Mouse (Mus musculus) hindbrain, embryonic 13.5 days (tissue): ENCODE measurements around the gene Six1. TPM values are rescaled to one million over a fixed set of nuclear protein-coding genes. Genes with fewer than 3 reads are reported as not detected.
"Not testable (repeated sequence)": the region's sequence is repeated elsewhere in the genome, so short reads cannot be mapped to it uniquely, and the experiment has no call there.

ENCODE experiments used
- ATAC-seq: fragments of 200-750 bp; cut with Nextera tagmentation; 2 replicates; pipeline ENCODE4 v1.8.0; 2017; ENCODE audit warnings: moderate TSS enrichment; ENCODE audit not compliant: low FRiP score
- H3K27ac ChIP-seq: fragments of 300-500 bp; sonication (generic); 2 replicates; pipeline ENCODE4 v1.5.1; 2015; ENCODE audit warnings: inconsistent platforms, mild to moderate bottlenecking, moderate library complexity
- H3K27me3 ChIP-seq: fragments of 300-500 bp; sonication (generic); 2 replicates; pipeline ENCODE4 v1.6.1; 2015; ENCODE audit warnings: mild to moderate bottlenecking, inconsistent platforms
- H3K36me3 ChIP-seq: fragments of 300-500 bp; sonication (generic); 2 replicates; pipeline ENCODE4 v1.6.1; 2015; ENCODE audit warnings: mild to moderate bottlenecking, inconsistent platforms
- H3K4me1 ChIP-seq: fragments of 300-500 bp; sonication (generic); replicated peaks from 2 replicates; pipeline ENCODE4 v1.6.1; 2015; ENCODE audit warnings: inconsistent platforms
- H3K4me2 ChIP-seq: fragments of 300-500 bp; sonication (generic); 2 replicates; pipeline ENCODE4 v1.6.1; 2015; ENCODE audit warnings: inconsistent platforms, mild to moderate bottlenecking, moderate library complexity
- H3K4me3 ChIP-seq: fragments of 300-500 bp; sonication (generic); 2 replicates; pipeline ENCODE4 v1.5.1; 2015; ENCODE audit warnings: mild to moderate bottlenecking, inconsistent platforms
- H3K9ac ChIP-seq: fragments of 300-500 bp; sonication (generic); 2 replicates; pipeline ENCODE4 v1.6.1; 2015; ENCODE audit warnings: mild to moderate bottlenecking, inconsistent platforms
- H3K9me3 ChIP-seq: fragments of 300-500 bp; sonication (generic); 2 replicates; pipeline ENCODE4 v1.6.1; 2016; ENCODE audit warnings: inconsistent platforms
- WGBS: fragments of 180-500 bp; shearing (Covaris S2); methylation state at CpG from one replicate; pipeline ENCODE4 v1.1.7; 2015; 5-methylcytosine and 5-hydroxymethylcytosine counted together
- polyA plus RNA-seq: library from polyadenylated mRNA; unstranded; fragments of >200 nt; fragmentation: Nextera tagmentation; extraction: Ambion mirVana; gene quantifications from 2 replicates; pipeline ENCODE4 v1.2.1, GENCODE M21; 2015

Six1 gene
- polyA plus RNA-seq, result 2.6 and 5.7 TPM in 2 replicates

- Histone ChIP-seq H3K9ac (no peak within 1 kb of the TSS), H3K4me2 (peak within 1 kb of the TSS; percentile 51), H3K27me3 (peaks cover 100% of the 10 kb centered on the region), H3K4me1 (peaks cover 16% of the 10 kb centered on the region), H3K27ac (peak within 1 kb of the TSS; percentile 37; the same call in 1 of the 2 replicates), H3K9me3 (no peaks in the 10 kb centered on the region), H3K36me3 (no peaks in the 10 kb centered on the region), H3K4me3 (peak within 1 kb of the TSS; percentile 33)
- under 1% methylated on average over 42 of the region's 42 CpGs for WGBS
- ATAC-seq, result peak; percentile 49; the same call in 1 of the 2 replicates
Measured at GRCm38 (mm10) chr12:73053668-73054241, at the start of gene Six1. TSS of gene Six1 (minus strand) at chr12:73053887.

- peaks cover 4% of the 10 kb centered on the region; the same call in 1 of the 2 replicates for H3K9me3 ChIP-seq
- H3K27me3 ChIP-seq, result no peaks in the 10 kb centered on the region
- WGBS, result 92% methylated on average over 4 of the region's 4 CpGs
- no peak overlapping the region for H3K9ac ChIP-seq
- H3K36me3 ChIP-seq, result peaks cover 8% of the 10 kb centered on the region
- H3K4me3 ChIP-seq, result no peak overlapping the region
- H3K4me1 ChIP-seq, result no peaks in the 10 kb centered on the region
- ATAC-seq, result no peak
- no peak overlapping the region for H3K27ac ChIP-seq
- no peak overlapping the region for H3K4me2 ChIP-seq
Measured at GRCm38 (mm10) chr12:73098593-73098992, 44.9 kb upstream of the Six1 start.

GRCm38 (mm10) chr12:73096177-73096576, 42.5 kb upstream of the Six1 start:
- not testable (repeated sequence) for H3K4me1 ChIP-seq, H3K27ac ChIP-seq, H3K4me3 ChIP-seq, ATAC-seq, H3K4me2 ChIP-seq, H3K27me3 ChIP-seq, H3K9me3 ChIP-seq, H3K36me3 ChIP-seq, H3K9ac ChIP-seq
- WGBS, result 88% methylated on average over 5 of the region's 5 CpGs

- Histone ChIP-seq H3K27me3 (no peaks in the 10 kb centered on the region), H3K36me3 (no peaks in the 10 kb centered on the region), H3K4me1 (no peaks in the 10 kb centered on the region), H3K4me2 (no peak overlapping the region), H3K9ac (no peak overlapping the region), H3K9me3 (no peaks in the 10 kb centered on the region), H3K4me3 (no peak overlapping the region), H3K27ac (no peak overlapping the region)
- 23% methylated on average over 2 of the region's 2 CpGs for WGBS
- no peak for ATAC-seq
Measured at GRCm38 (mm10) chr12:73094605-73095004, 40.9 kb upstream of the Six1 start.

- no peak for ATAC-seq
- H3K4me2 ChIP-seq, result no peak overlapping the region
- H3K9me3 ChIP-seq, result no peaks in the 10 kb centered on the region
- no peaks in the 10 kb centered on the region for H3K4me1 ChIP-seq
- no peaks in the 10 kb centered on the region for H3K27me3 ChIP-seq
- no peak overlapping the region for H3K4me3 ChIP-seq
- no peak overlapping the region for H3K9ac ChIP-seq
- WGBS, result 78% methylated on average over 2 of the region's 2 CpGs
- no peak overlapping the region for H3K27ac ChIP-seq
- no peaks in the 10 kb centered on the region for H3K36me3 ChIP-seq
Measured at GRCm38 (mm10) chr12:73094189-73094588, 40.5 kb upstream of the Six1 start.

GRCm38 (mm10) chr12:73090672-73091335, 37.1 kb upstream of the Six1 start:
- Histone ChIP-seq H3K9ac (no peak overlapping the region), H3K27me3 (no peaks in the 10 kb centered on the region), H3K4me1 (no peaks in the 10 kb centered on the region), H3K36me3 (no peaks in the 10 kb centered on the region), H3K9me3 (no peaks in the 10 kb centered on the region), H3K27ac (no peak overlapping the region), H3K4me2 (no peak overlapping the region), H3K4me3 (no peak overlapping the region)
- WGBS, result 84% methylated on average over 7 of the region's 7 CpGs
- ATAC-seq, result no peak

- H3K9me3 ChIP-seq, result no peaks in the 10 kb centered on the region
- H3K36me3 ChIP-seq, result no peaks in the 10 kb centered on the region
- ATAC-seq, result no peak
- no peaks in the 10 kb centered on the region for H3K27me3 ChIP-seq
- WGBS, result 67% methylated on average over 5 of the region's 5 CpGs
- H3K4me3 ChIP-seq, result no peak overlapping the region
- H3K9ac ChIP-seq, result no peak overlapping the region
- H3K4me1 ChIP-seq, result no peaks in the 10 kb centered on the region
- no peak overlapping the region for H3K4me2 ChIP-seq
- H3K27ac ChIP-seq, result no peak overlapping the region
Measured at GRCm38 (mm10) chr12:73088911-73089310, 35.2 kb upstream of the Six1 start.

- 82% methylated on average over 5 of the region's 5 CpGs for WGBS
- H3K4me3 ChIP-seq, result no peak overlapping the region
- no peaks in the 10 kb centered on the region for H3K9me3 ChIP-seq
- H3K27me3 ChIP-seq, result no peaks in the 10 kb centered on the region
- H3K27ac ChIP-seq, result no peak overlapping the region
- H3K4me2 ChIP-seq, result no peak overlapping the region
- no peaks in the 10 kb centered on the region for H3K36me3 ChIP-seq
- no peak overlapping the region for H3K9ac ChIP-seq
- ATAC-seq, result no peak
- no peaks in the 10 kb centered on the region for H3K4me1 ChIP-seq
Measured at GRCm38 (mm10) chr12:73088500-73088899, 34.8 kb upstream of the Six1 start.

GRCm38 (mm10) chr12:73087086-73087485, 33.4 kb upstream of the Six1 start:
- Histone ChIP-seq H3K4me1 (no peaks in the 10 kb centered on the region), H3K27ac (no peak overlapping the region), H3K9me3 (no peaks in the 10 kb centered on the region), H3K27me3 (no peaks in the 10 kb centered on the region), H3K9ac (no peak overlapping the region), H3K36me3 (no peaks in the 10 kb centered on the region), H3K4me3 (no peak overlapping the region), H3K4me2 (no peak overlapping the region)
- ATAC-seq, result no peak
- 93% methylated on average over 7 of the region's 7 CpGs for WGBS

- Histone ChIP-seq H3K4me3 (no peak overlapping the region), H3K27ac (no peak overlapping the region), H3K4me1 (no peaks in the 10 kb centered on the region), H3K9me3 (no peaks in the 10 kb centered on the region), H3K9ac (no peak overlapping the region), H3K36me3 (no peaks in the 10 kb centered on the region), H3K27me3 (no peaks in the 10 kb centered on the region), H3K4me2 (no peak overlapping the region)
- no peak for ATAC-seq
- 28% methylated on average over 11 of the region's 11 CpGs for WGBS
Measured at GRCm38 (mm10) chr12:73085739-73086630, 32.3 kb upstream of the Six1 start.

GRCm38 (mm10) chr12:73083773-73084172, 30.1 kb upstream of the Six1 start:
- no peak overlapping the region for H3K9ac ChIP-seq

GRCm38 (mm10) chr12:73081828-73082227, 28.1 kb upstream of the Six1 start:
- WGBS, result 94% methylated on average over 4 of the region's 4 CpGs
- H3K9me3 ChIP-seq, H3K36me3 ChIP-seq, H3K4me3 ChIP-seq, ATAC-seq, H3K27ac ChIP-seq, H3K4me2 ChIP-seq, H3K4me1 ChIP-seq, H3K9ac ChIP-seq, H3K27me3 ChIP-seq: not testable (repeated sequence)

More at GRCm38 (mm10) chr12:73083773-73084172, 30.1 kb upstream of the Six1 start:
- Histone ChIP-seq H3K4me2 (no peak overlapping the region), H3K4me1 (no peaks in the 10 kb centered on the region), H3K27me3 (no peaks in the 10 kb centered on the region), H3K4me3 (no peak overlapping the region), H3K9me3 (no peaks in the 10 kb centered on the region), H3K36me3 (no peaks in the 10 kb centered on the region), H3K27ac (no peak overlapping the region)
- no peak for ATAC-seq
- 83% methylated on average over 4 of the region's 4 CpGs for WGBS
